Mouse (Mus musculus) right cerebral cortex, postnatal 36 days (tissue): ENCODE measurements around the gene Phf7.

Experiments
- DNase-seq, 2 experiments: peaks; one replicate each; pipeline ENCODE4 v3.0.0; 2022; ENCODE audit warnings: low spot score in 2 of 2, mixed read lengths in 1 of 2

The Phf7 gene

DNA sequence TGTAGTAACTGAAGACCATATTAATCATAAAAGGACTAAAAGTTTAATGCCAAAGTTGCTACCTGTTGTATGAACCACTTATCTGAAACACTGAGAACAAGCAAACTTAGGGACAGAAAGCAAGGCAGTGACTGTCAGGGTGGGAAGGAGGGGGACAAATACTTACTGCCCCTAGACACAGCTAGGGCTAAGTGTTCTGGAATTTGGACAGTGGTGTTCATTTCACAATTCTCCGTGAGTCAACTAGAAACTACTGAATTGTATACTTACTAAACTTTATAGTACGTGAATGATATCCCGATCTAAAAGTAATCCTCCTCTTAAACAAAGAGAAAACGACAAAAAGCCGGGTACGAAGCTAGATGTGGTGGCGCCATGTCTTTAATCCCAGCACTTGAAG lies 51.5 kb downstream of the Phf7 start:
- DNase-seq, result no peak

DNA sequence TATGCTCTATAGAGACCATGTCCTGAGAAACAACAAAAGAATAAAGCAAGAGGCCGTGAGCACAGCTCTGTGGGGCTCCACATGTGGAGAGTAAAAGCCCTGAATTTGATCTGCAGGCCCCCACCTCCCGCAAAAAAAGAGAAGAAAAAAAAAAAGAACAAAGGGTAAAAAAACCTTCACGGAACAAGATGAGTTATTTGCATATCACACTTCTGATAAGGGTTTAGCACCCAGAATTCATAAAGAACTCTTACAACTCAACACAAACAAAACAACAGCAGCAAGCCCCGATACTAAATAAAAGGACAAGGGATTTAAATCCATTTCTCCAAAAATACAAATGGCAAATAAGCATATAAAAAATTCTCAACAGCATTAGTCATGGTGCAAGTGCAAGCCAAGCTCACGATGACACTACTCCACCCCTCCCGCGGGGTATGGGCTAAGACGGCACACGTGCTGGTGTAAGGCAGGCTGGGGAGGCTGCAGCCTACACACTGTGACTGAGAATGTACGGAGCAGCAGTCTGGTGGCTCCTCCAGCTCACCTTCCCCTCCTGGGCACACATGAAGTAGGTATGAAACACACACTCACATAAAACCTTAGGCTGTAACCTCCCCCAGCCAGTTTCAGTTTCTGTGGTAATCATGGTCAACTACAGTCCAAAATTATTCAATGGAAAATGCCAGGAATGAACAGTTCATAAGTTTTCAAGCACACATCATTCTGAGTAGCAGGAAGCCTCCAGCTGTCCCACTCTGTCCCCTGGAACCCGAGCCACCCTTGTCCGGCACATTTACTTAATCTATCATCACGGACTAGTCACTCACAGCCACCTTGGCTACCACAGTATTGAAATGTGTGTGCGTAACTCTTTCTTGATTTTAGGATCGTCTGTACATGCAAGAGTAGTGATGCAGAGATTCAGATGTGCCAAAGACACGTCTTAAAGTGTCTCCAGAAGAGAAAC lies 53.3 kb downstream of the Phf7 start:
- DNase-seq, result peak; percentile 53 to 65

DNA sequence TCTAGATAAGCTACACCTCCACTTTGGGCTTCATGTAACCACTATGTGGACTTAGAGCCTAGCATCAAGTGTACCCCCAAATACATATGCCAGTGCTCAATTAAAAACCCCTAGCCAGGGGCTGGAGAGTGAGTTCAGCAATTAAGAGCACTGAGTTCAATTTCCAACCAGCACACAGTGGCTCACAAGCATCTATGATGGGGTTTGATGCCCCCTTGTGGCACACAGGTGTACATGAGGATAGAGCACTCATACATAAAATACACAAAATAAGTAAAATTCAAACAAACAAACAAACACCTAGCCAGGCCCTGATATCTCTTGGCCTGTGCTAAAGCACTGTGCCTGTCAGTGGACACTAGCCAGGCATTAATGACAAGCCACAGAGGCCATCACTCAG lies 55.1 kb downstream of the Phf7 start:
- DNase-seq, result no peak

DNA sequence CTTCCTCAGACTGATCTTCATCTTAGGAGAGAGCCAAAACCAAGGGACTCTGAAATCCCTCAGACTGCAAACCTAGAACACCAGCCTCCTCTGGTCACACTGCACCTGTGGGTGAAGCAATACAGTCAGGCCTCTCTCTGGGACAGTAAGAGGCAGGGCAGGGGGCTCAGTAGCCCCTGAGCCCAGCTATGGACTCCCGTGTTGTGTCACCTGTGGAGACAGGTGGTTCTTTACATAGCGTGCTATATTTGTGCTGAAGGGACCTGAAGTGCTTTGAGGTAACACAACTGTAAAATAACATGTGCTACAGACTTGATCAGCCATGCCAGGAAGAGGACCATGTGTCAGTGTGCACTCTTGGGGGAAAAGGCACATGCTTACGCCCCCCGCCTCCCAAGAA lies 55.6 kb downstream of the Phf7 start:
- DNase-seq, result no peak

DNA sequence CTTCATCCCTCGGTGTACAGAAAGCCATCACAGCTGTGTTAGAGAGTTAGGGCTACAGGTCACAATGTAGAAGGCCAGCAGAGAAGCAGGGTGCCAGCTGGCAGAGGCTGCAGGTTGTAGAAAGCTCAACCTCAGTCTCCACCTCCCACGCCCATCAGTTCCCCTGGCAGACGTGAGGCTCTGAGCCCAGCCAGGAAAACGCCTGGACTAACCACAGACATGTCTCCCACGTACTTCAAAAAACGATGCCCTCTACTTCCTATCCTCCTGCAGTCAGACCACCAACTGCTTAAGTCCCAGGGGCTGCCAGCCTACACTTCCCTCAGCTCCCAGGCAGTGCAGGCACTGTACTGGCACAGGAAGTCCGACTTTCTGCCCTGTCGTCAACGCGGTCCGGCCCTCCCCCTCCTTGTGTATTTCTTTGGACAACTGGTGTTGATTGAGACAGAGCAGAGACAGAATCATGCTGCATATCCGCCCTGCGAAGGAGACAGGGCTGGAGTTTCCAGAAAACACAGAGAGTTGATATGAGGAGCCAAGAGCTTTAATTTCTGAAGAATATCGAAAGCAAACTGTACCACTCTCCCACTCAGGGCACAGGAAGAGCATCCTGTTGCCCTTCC lies 56.1 kb downstream of the Phf7 start:
- DNase-seq, result no peak

DNA sequence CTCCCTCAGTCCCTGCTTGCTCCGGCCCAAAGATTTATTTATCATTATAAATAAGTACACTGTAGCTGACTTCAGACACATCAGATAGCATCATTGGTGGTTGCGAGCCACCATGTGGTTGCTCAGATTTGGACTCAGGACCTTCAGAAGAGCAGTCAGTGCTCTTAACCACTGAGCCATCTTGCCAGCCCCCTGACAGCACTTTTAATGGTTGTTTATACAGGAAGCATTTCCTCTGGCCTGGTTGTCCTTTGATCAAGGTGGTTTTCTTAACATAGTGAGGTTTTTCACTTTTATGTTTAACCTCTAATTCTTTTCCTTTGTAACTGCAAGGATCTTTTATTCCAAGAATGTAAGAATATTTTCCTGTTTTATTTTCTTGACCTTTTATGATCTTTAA lies 56.7 kb downstream of the Phf7 start:
- DNase-seq, result no peak

DNA sequence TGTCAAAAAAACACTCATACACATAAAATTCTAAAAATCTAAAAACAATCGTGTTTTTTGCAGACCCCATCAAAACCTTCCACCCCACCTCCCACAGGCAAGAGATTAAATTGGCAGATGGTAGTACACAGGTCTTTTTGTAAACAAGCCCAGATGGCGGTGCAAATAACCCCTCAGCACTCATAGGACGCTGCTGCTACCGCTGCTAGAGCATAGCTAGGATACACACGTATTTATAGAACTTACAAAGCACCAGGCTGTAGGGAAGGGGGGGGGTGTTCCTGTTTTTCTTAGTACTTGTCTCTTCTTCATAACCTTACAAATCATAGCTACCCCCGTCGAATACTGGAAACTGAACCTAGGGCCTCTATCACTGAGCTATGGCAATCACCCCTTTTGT lies 57.3 kb downstream of the Phf7 start:
- no peak for DNase-seq

DNA sequence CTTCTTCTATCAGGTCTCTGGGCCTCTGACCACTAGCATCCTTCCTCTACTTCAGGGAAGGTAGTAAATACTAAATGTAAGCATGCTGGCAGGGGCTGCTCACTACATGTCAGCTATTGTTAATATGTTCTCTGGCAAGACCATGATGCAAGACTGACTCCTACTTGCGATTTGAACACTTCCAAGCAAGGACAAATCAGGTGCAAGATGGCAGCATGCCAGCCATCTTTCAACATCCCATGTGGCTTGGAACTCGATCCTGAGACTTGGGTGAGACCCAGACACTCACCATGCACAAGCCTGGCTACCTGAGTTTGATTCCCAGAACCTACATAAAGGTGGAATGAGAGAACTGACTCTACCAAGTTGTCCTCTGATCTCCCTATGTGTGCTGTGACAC lies 59.2 kb downstream of the Phf7 start:
- DNase-seq, result no peak

DNA sequence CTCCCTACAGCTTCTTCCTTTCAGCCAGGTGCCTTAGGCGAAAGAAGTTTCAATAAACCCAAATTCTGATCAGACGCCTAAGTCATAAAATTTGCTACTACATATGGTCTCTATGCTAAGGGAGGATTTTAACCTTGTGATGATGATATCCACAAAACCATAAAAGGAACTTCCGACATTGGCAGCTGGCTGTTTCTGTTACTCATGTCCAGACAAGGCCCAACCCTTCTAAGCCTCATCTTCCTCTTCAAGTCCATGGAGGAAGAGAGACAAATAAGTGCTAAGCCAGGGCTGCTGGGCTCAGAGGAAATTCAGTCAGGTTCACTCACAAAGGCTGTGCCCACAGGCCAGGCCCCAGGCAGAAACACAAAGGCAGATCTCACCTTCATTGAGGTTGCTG lies 61.8 kb downstream of the Phf7 start:
- DNase-seq, result no peak

DNA sequence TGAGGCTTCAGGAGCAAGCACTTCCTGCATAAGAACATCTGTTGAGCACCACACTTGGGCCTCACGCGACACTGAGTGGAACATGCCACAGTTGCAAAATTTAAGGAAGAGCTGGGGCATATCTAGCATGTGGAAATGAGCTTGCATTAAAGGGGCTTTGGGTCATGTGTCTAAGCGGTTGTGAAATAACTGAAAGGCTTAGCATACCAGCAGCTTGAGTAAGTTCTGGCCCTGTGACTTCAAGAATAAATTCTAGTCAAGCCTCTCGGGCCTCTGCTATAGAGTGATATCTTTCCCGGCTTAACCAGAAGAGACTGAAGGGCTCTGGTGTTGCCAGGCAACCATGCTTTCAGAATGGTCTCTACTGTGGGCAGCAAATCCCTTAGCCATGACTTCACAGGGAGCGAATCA lies 62.3 kb downstream of the Phf7 start:
- DNase-seq, result no peak
